Mouse (Mus musculus): ENCODE measurements around the gene Acat2. TPM values are rescaled to one million over a fixed set of nuclear protein-coding genes. Genes with fewer than 3 reads are reported as not detected.
"Not testable (repeated sequence)": the region's sequence is repeated elsewhere in the genome, so short reads cannot be mapped to it uniquely, and the experiment has no call there.

Acat2 gene
- polyA plus RNA-seq, 1 experiment from 2014 or later, result 67.7 TPM

DNA sequence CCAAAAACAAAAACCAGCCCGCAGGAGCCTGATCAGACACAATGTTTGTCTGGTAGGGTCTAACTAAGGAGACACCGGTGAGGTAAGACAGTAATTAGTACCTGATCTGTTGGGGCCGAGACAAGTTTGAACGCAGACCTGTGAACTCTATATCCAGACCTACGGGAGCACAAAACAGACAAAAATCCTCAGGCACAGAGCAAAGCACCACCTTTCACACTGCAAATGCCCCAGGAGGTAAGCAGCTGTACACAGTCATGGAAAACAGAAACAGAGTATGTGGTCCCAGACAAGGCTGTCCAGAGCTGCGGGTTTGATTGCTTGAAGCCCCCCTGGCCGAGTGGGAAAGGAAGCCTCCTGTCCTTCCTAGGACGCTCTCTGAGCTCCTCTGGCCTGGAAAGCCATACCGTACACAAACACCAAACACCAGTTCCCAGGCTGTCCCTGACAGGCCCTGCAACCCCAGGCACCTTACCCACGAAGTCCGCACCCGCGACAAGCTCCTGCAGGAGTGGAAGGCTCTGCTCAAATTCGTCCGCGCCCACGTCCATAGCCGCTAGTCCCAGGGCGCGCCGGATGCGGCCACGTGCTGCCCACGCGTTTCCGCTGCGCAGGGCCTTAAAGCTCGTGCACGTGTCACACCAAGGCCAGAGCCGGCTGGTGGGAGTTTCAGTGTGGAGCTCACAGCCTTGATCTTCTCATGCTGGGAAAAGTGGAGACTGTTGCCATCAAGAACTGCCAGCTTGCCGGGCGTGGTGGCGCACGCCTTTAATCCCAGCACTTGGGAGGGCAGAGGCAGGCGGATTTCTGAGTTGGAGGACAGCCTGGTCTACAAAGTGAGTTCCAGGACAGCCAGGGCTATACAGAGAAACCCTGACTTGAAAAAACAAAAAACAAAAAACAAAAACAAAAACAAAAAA lies 50.9 kb downstream of the Acat2 start, which contains the start of gene Pnldc1:
Pnldc1 (minus strand) TSS at position 870 of the 920 bp plus-strand sequence.
- DNase-seq (ENCODE audit: low spot score), result no peak

DNA sequence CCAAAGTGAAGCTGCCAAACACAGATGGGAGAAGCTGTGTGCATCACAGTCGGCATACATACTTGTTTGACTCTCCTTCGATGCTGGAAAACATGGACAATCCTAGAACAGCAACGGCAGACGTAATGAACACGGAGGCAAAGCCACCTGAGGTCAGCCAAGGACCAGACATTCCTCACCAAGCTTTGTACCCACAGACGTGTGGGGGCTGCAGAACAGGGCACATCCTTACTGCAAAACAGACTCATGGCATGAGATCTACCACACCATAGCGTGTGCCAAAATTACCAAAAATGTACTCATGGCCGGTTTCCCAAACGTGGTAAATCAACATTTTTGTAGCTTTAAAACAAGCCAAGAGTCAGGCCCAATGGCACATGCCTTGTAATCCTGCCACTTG lies 54.1 kb downstream of the Acat2 start:
- DNase-seq (ENCODE audit: low spot score), result no peak

DNA sequence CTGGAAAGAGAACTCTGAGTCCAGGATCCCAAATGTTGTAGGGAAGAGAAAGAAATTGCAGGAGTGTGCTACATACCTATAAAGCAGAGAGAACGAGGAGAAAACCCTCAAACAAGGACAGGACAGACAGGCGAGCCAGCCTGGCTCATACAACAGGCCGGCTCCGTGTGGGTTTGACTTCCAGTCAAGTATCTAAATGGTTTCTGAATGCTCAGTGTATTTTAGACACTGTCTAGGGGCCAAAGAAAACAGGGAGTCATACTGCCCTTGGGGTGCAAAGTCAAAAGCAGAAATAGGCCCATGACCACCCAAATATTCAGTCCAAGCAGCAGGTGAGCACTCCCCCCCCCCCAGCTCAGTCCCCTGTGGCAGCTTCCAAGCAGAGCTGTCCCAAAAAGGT lies 54.7 kb downstream of the Acat2 start:
- no peak for DNase-seq (ENCODE audit: low spot score)

DNA sequence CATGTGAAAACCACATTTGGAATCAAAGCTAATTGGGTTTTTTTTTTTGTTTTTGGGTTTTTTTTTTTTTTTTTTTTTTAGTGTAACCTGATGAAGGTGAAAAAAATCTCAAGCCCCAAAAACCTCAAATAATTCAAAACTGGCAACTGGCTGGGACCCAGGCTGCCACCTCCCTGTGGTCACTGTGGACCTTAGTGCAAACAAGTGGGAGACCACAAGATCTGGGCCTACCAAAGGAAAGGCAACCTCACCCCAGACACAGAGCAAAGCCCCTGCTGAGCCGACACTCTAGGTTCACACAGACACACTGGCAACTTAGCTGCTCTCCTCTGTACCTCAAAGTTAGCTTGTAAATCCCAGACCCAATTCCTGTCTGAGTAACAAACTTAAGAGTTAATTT lies 56.2 kb downstream of the Acat2 start:
- DNase-seq (ENCODE audit: low spot score), result no peak

DNA sequence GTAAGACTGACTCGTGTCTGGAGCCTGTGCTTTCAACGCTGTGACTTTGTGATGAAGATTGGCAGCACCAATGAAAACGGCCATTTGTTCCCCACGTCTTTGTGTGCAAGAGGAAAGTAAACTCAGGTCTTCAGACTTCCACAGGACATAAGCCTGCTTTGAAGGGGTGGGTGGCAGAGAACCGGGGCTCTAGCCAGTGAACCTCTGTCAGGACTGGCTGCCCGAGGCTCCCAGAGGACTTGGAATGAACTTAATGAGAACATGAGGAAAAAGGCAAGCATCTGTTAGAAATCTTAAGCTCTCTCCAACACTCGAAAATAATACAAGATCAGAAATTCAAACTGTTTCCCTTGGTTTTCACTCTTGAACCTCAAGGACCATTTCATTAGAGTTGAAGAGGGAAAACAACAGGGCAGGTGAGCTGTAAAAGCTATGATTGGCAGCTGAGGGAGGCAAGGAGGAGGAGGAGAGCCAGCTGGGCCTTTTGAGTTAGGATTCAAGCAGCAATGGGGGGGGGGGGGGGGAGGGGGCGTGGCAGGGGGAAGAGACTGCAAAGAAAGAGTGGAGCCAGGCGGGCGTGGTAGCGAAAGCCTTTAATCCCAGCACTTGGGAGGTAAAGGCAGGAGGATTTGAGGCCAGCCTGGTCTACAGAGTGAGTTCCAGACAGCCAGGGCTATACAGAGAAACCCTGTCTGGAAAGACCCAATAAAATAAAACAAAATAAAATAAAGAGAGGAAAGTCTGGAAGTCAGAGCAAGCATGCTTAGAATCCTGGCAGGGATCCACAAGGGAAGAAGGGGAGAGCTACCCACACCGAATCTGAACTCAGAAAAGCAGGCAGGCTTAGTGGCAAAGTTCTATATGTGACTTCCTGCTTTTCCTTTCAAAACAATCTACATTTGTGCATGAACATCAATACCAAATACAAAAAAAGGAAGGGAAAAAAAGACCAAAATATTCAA lies 56.9 kb downstream of the Acat2 start:
- DNase-seq (ENCODE audit: low spot score), result no peak

DNA sequence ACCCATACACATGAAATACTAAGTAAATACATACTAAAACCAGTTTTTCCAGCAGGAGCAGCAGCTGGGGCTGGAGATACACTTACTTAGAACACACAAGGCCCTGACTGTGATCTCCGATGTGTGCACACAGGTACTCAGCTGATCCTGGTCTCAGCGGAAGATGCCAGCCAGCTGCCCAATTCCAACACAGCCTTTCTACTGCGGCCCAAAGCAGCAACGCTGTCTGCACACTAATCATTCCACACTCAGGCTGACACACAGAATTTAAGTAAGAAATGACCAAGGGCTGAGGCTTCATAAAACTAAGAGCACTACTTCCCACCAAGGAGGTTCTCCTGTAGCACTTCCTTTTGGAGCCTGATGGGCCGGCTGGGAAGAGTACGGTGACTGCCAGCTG lies 58.3 kb downstream of the Acat2 start:
- no peak for DNase-seq (ENCODE audit: low spot score)

DNA sequence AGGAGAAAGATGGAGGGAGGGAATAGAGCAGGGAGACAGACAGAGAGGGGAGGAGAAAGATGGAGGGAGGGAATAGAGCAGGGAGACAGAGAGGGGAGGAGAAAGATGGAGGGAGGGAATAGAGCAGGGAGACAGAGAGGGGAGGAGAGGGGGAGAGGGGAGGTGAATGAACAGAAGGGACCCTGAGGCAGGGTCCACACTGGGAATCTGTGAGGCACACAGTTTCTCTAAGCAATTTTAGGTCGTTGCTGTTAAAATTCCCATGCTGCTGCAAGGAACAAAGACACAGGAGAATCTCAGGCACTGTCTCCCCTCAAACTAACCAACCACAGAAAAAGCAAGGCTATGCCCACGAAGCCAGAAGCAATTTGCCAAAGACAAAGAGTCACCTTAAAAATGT lies 61.9 kb downstream of the Acat2 start:
- not testable (repeated sequence) for DNase-seq (ENCODE audit: low spot score)

DNA sequence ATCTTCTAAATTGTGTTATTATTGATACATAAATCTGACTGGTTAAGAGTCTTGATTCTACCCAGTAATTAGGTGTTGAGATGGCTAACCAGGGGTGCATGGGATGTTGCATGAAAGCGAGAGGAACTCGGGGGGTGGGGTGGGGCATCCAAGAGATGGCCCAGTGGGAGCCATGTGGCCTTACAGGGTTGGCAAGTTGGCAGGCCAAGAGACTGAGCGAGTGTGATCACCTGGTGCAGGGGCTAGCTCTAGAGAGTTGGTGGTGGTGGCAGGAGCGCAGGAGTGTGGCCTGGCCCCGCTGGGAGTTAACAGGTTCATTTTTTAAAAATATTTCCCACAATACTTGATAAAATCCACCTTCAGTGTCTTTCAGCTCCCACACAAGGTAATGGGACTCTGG lies 62.9 kb downstream of the Acat2 start:
- no peak for DNase-seq (ENCODE audit: low spot score)

Other genes with a start within 250 kb of the Acat2 start
- gene Igf2r, start 191.1 kb downstream of the Acat2 start, polyA plus RNA-seq (2015; fragmentation: Nextera tagmentation; extraction: Ambion mirVana), result 8.9 and 9.7 TPM in 2 replicates
- 0.10 and 0.26 TPM in 2 replicates for gene Mas1, start 92.6 kb downstream of the Acat2 start, polyA plus RNA-seq (2015; fragmentation: Nextera tagmentation; extraction: Ambion mirVana)
- gene Mrgprh, start 84.7 kb downstream of the Acat2 start, polyA plus RNA-seq (2015; fragmentation: Nextera tagmentation; extraction: Ambion mirVana), result not detected in 2 replicates
- gene Pnldc1, start 50.5 kb downstream of the Acat2 start, polyA plus RNA-seq (2015; fragmentation: Nextera tagmentation; extraction: Ambion mirVana), result 1.7 and 2.0 TPM in 2 replicates
- gene Tcp1, start 45.0 kb downstream of the Acat2 start, polyA plus RNA-seq (2015; fragmentation: Nextera tagmentation; extraction: Ambion mirVana), result 409 and 414 TPM in 2 replicates
- 218 and 237 TPM in 2 replicates for gene Mrpl18, start 44.4 kb downstream of the Acat2 start, polyA plus RNA-seq (2015; fragmentation: Nextera tagmentation; extraction: Ambion mirVana)
- 0.59 and 0.81 TPM in 2 replicates for gene Acat3, start 20.1 kb downstream of the Acat2 start, polyA plus RNA-seq (2015; fragmentation: Nextera tagmentation; extraction: Ambion mirVana)
- gene Wtap, start 33.4 kb upstream of the Acat2 start, polyA plus RNA-seq (2015; fragmentation: Nextera tagmentation; extraction: Ambion mirVana), result 185 and 210 TPM in 2 replicates
- gene Sod2, start 46.1 kb upstream of the Acat2 start, polyA plus RNA-seq (2015; fragmentation: Nextera tagmentation; extraction: Ambion mirVana), result 133 and 143 TPM in 2 replicates
- gene Gpr31b, start 91.5 kb upstream of the Acat2 start, polyA plus RNA-seq (2015; fragmentation: Nextera tagmentation; extraction: Ambion mirVana), result 0.16 TPM in 1 of 2 replicates, not detected in the other
- gene Tcp10b, start 100.4 kb upstream of the Acat2 start, polyA plus RNA-seq (2015; fragmentation: Nextera tagmentation; extraction: Ambion mirVana), result 0.21 TPM in 1 of 2 replicates, not detected in the other
- gene Unc93a, start 171.1 kb upstream of the Acat2 start, polyA plus RNA-seq (2015; fragmentation: Nextera tagmentation; extraction: Ambion mirVana), result 0.40 and 0.49 TPM in 2 replicates